Mouse (Mus musculus) testis, adult 2 months (tissue): ENCODE measurements around the gene Ganc. TPM values are rescaled to one million over a fixed set of nuclear protein-coding genes. Genes with fewer than 3 reads are reported as not detected.
A peak's percentile ranks its signal among the peaks of the same experiment; 100 is the strongest.

Source experiments
- H3K27ac ChIP-seq: fragments of 200-500 bp; 2 replicates; pipeline ENCODE4 v1.5.1; 2012; ENCODE audit warnings: low read depth, low read length; ENCODE audit not compliant: control insufficient read depth, insufficient read depth
- H3K27me3 ChIP-seq: fragments of 200-500 bp; 2 replicates; pipeline ENCODE4 v1.6.1; 2012; ENCODE audit warnings: mild to moderate bottlenecking, low read length, moderate library complexity; ENCODE audit not compliant: control insufficient read depth, insufficient read depth
- H3K36me3 ChIP-seq: fragments of 200-500 bp; 2 replicates; pipeline ENCODE4 v1.6.1; 2012; ENCODE audit warnings: mild to moderate bottlenecking, low read length; ENCODE audit not compliant: control insufficient read depth, insufficient read depth
- H3K4me1 ChIP-seq: fragments of 200-500 bp; 2 replicates; pipeline ENCODE4 v1.6.1; 2012; ENCODE audit warnings: low read length; ENCODE audit not compliant: control insufficient read depth, insufficient read depth
- H3K4me3 ChIP-seq: fragments of 200-500 bp; 2 replicates; pipeline ENCODE4 v1.5.1; 2012; ENCODE audit warnings: low read depth, mild to moderate bottlenecking, low read length, moderate library complexity, mixed read lengths; ENCODE audit not compliant: control insufficient read depth
- CTCF ChIP-seq: fragments of 200-500 bp; IDR thresholded peaks from 2 replicates; pipeline ENCODE4 v1.5.1; 2012; ENCODE audit warnings: low read depth, mild to moderate bottlenecking, inconsistent platforms, low read length, moderate library complexity; ENCODE audit not compliant: control insufficient read depth, insufficient read depth, insufficient replicate concordance
- POLR2A ChIP-seq: fragments of 200-500 bp; IDR thresholded peaks from 2 replicates; pipeline ENCODE4 v1.6.1; 2012; ENCODE audit warnings: low read depth, mild to moderate bottlenecking, inconsistent platforms, low read length, moderate library complexity; ENCODE audit not compliant: control insufficient read depth
- polyA plus RNA-seq: library from polyadenylated mRNA; depleted of rRNA; stranded (reverse); fragments of >200 nt; gene quantifications from 2 replicates; pipeline ENCODE4 v1.2.3, GENCODE M21; 2012

Ganc gene
- polyA plus RNA-seq, 1 experiment = 7.2 TPM

DNA sequence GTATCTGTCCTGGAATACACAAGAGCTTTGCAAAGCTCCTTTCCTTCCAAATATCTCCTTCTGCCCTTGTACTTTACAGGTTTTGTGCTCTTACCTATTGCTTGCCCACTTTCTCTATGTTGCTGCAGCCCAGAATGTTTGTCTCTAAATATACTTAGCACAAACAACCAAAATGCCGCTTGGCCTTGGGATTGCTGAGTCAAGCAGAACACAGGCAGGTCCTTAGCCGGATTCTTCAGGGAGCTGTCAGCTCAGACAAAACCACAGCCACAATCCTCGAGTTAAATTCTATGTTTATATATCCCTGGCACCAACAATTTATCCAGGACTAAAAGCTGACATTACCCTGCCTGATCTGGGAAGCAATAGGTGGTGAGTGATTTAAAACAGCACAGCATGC is 14.3 kb upstream of the Ganc start:
- TF ChIP-seq CTCF (no peak), POLR2A (no peak)
- Histone ChIP-seq H3K27ac (no peak overlapping the region), H3K4me3 (no peak overlapping the region), H3K36me3 (no peaks in the 10 kb centered on the region; the same call in 1 of the 2 replicates), H3K27me3 (no peaks in the 10 kb centered on the region), H3K4me1 (no peaks in the 10 kb centered on the region)

GRCm38 (mm10) chr2:120390934-120391333 is 12.8 kb upstream of the Ganc start:
- TF ChIP-seq POLR2A (no peak), CTCF (no peak)
- no peak overlapping the region for H3K4me3 ChIP-seq
- no peaks in the 10 kb centered on the region; the same call in none of the 2 replicates for H3K36me3 ChIP-seq
- no peaks in the 10 kb centered on the region for H3K27me3 ChIP-seq
- no peak overlapping the region for H3K27ac ChIP-seq
- H3K4me1 ChIP-seq = no peaks in the 10 kb centered on the region

DNA sequence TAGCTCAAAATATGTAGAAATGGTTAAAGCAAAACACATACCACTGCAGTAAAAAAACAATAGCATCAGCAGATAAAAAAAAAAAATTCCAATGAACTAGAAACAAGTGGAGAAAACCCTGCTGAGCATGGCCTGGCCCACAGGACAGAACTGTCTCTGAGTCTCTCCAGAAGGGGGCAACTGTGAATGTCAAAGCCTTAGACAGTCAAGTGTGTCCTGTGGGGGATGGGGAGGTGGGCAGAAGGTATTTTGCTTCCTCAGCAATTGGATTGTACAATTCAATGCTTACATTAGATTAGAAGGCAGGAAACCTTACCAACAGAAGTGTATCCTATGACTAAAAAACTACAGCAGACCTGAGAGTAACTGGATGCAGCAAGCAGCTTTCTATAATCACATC is 11.3 kb upstream of the Ganc start:
- H3K4me3 ChIP-seq = no peak overlapping the region
- no peaks in the 10 kb centered on the region; the same call in none of the 2 replicates for H3K36me3 ChIP-seq
- H3K27me3 ChIP-seq = no peaks in the 10 kb centered on the region
- H3K27ac ChIP-seq = no peak overlapping the region
- TF ChIP-seq POLR2A (no peak), CTCF (no peak)
- no peaks in the 10 kb centered on the region for H3K4me1 ChIP-seq

DNA sequence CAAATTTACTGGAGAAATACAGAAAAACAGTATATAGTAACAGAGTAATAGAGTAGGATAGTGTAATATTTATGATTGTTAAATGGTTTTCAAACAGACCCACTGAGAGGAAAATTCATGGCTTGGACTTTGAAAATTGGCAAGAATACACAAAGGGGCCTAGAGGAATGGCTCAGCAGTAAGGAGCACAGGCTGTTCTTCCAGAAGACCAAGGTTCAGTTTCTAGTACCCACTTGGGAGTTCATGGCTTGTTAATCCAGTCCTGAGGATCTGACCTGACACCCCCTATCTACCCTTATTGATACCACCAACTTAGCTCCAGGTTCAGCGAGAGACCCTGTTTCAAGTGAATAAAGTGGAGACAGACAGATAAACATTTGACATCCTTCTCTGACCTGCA is 5.7 kb upstream of the Ganc start:
- H3K4me1 ChIP-seq = peaks cover 3% of the 10 kb centered on the region
- no peak overlapping the region for H3K27ac ChIP-seq
- no peak for TF ChIP-seq CTCF
- no peak for TF ChIP-seq POLR2A
- no peaks in the 10 kb centered on the region; the same call in none of the 2 replicates for H3K36me3 ChIP-seq
- H3K4me3 ChIP-seq = no peak overlapping the region
- H3K27me3 ChIP-seq = no peaks in the 10 kb centered on the region

DNA sequence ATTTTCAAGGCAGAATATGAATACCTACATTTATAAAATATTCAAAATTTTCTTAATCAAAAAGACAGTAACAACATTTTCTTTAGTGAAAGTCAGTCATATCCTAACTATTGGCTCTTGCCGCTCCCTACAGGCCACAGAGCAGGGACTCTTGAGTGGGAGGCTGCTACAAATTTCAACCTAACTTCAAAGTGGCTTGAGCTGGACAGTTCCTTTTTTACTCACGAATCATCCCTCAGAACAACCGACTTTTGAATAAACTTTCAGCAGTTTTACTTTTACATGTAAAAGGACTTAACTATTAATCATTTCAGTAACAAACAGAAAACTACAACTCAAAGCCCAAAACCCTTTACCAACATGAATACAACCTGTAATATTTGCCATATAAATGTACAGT is 883 bp upstream of the Ganc start:
- no peaks in the 10 kb centered on the region for H3K27me3 ChIP-seq
- H3K4me3 ChIP-seq = no peak overlapping the region
- H3K4me1 ChIP-seq = peaks cover 3% of the 10 kb centered on the region
- no peaks in the 10 kb centered on the region; the same call in 1 of the 2 replicates for H3K36me3 ChIP-seq
- no peak for TF ChIP-seq POLR2A
- no peak for TF ChIP-seq CTCF
- H3K27ac ChIP-seq = no peak overlapping the region

DNA sequence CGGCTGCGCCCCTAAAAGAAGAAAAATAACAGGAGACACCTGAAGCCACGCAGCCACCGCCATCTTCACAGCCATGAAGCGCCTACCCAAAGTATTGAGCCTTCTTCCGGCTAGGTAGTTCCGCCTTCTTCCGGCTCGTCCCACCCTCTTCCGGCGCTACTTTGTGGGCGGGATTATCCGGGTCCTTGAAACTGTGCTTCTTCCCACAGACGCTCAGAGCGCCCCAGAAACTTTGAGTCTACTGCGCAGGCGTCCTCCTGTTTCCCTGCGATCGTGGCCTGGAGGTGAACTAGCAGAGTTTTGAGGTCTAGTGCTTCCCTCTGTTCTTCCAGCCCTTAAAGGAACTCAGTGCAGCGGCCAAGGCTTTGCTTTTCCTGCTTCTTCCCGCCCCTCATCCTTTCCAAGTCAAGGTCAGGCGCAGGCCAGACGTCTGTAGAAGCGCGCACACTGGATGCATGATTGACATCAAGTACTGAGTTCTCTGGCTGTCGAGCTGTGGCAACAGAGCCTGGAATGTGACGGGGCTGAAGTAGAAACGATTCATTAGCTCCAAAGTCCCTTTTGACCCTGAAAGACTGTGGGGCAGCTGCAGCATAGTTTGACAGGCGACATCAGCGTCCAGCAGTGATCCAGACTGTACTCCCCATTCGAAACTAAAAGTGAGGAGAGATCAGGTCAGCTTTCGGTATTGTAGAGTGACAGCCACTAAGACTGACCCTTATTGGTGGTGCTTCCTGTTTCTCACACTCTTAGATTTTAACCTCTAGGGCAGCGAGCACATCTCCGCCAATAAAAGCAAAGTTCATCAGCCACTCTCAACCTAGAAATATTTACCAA is 508 bp downstream of the Ganc start, which contains the start of gene Tmem87a:
Gene Tmem87a (minus strand): TSS at position 128 of the 837 bp plus-strand sequence.
- H3K4me1 ChIP-seq = peaks cover 3% of the 10 kb centered on the region
- TF ChIP-seq CTCF (no peak), POLR2A (peak; percentile 76)
- H3K36me3 ChIP-seq = no peaks in the 10 kb centered on the region; the same call in 1 of the 2 replicates
- peak within 1 kb of the TSS; percentile 97 for H3K4me3 ChIP-seq
- no peaks in the 10 kb centered on the region for H3K27me3 ChIP-seq
- H3K27ac ChIP-seq = peak within 1 kb of the TSS; percentile 95
